Mouse (Mus musculus): ENCODE results near the gene Usp13. TPM values are rescaled to one million over a fixed set of nuclear protein-coding genes. Genes with fewer than 3 reads are reported as not detected.

Gene Usp13
- polyA plus RNA-seq, 1 experiment from 2014 or later: 12.1 TPM

GRCm38 (mm10) chr3:32886386-32886785, 69.0 kb downstream of the Usp13 start:
- Histone ChIP-seq H3K9ac (no peak overlapping the region), H3K9me3 (no peaks in the 10 kb centered on the region), H3K27me3 (no peaks in the 10 kb centered on the region), H3K4me1 (replicated peaks) (no peaks in the 10 kb centered on the region), H3K4me2 (no peak overlapping the region), H3K27ac (no peak overlapping the region), H3K4me3 (no peak overlapping the region), H3K36me3 (peaks cover 34% of the 10 kb centered on the region)
- no peak for ATAC-seq (ENCODE audit: low FRiP score)
- WGBS: 97% methylated on average over 8 of the region's 8 CpGs

GRCm38 (mm10) chr3:32888886-32889285, 71.5 kb downstream of the Usp13 start:
- H3K4me3 ChIP-seq: no peak overlapping the region
- H3K9me3 ChIP-seq: no peaks in the 10 kb centered on the region
- no peak overlapping the region for H3K4me2 ChIP-seq
- H3K9ac ChIP-seq: no peak overlapping the region
- peaks cover 20% of the 10 kb centered on the region for H3K36me3 ChIP-seq
- no peak overlapping the region for H3K27ac ChIP-seq
- ATAC-seq (ENCODE audit: low FRiP score): no peak
- 96% methylated on average over 5 of the region's 5 CpGs for WGBS
- no peaks in the 10 kb centered on the region for H3K27me3 ChIP-seq
- H3K4me1 ChIP-seq (replicated peaks): no peaks in the 10 kb centered on the region

GRCm38 (mm10) chr3:32890174-32890573, 72.8 kb downstream of the Usp13 start:
- no peaks in the 10 kb centered on the region for H3K4me1 ChIP-seq (replicated peaks)
- no peak for ATAC-seq (ENCODE audit: low FRiP score)
- H3K36me3 ChIP-seq: peaks cover 28% of the 10 kb centered on the region
- no peak overlapping the region for H3K4me3 ChIP-seq
- no peaks in the 10 kb centered on the region for H3K27me3 ChIP-seq
- H3K4me2 ChIP-seq: no peak overlapping the region
- H3K9ac ChIP-seq: no peak overlapping the region
- H3K27ac ChIP-seq: no peak overlapping the region
- WGBS: 96% methylated on average over 4 of the region's 4 CpGs
- H3K9me3 ChIP-seq: no peaks in the 10 kb centered on the region

- Histone ChIP-seq H3K9me3 (no peaks in the 10 kb centered on the region), H3K27ac (no peak overlapping the region), H3K9ac (no peak overlapping the region), H3K4me2 (no peak overlapping the region), H3K4me3 (no peak overlapping the region), H3K36me3 (peaks cover 9% of the 10 kb centered on the region), H3K27me3 (no peaks in the 10 kb centered on the region), H3K4me1 (replicated peaks) (no peaks in the 10 kb centered on the region; the same call in 1 of the 2 replicates)
- 61% methylated on average over 4 of the region's 4 CpGs for WGBS
- ATAC-seq (ENCODE audit: low FRiP score): no peak
Observed at GRCm38 (mm10) chr3:32903462-32903861, 86.1 kb downstream of the Usp13 start.

- Histone ChIP-seq H3K4me3 (no peak overlapping the region), H3K27me3 (no peaks in the 10 kb centered on the region), H3K9me3 (no peaks in the 10 kb centered on the region), H3K4me1 (replicated peaks) (no peaks in the 10 kb centered on the region; the same call in 1 of the 2 replicates), H3K36me3 (peaks cover 9% of the 10 kb centered on the region), H3K9ac (no peak overlapping the region), H3K27ac (no peak overlapping the region), H3K4me2 (no peak overlapping the region)
- no peak for ATAC-seq (ENCODE audit: low FRiP score)
- WGBS: 64% methylated on average over 1 of the region's 1 CpGs
Observed at GRCm38 (mm10) chr3:32904599-32904998, 87.3 kb downstream of the Usp13 start.

GRCm38 (mm10) chr3:32905850-32906779, 88.8 kb downstream of the Usp13 start:
- Histone ChIP-seq H3K4me1 (replicated peaks) (peaks cover under 1% of the 10 kb centered on the region; the same call in 1 of the 2 replicates), H3K9ac (no peak overlapping the region), H3K27ac (no peak overlapping the region), H3K36me3 (peaks cover 9% of the 10 kb centered on the region), H3K4me3 (no peak overlapping the region), H3K9me3 (no peaks in the 10 kb centered on the region), H3K27me3 (no peaks in the 10 kb centered on the region), H3K4me2 (no peak overlapping the region)
- 66% methylated on average over 8 of the region's 8 CpGs for WGBS
- ATAC-seq (ENCODE audit: low FRiP score): no peak; the same call in 1 of the 2 replicates

GRCm38 (mm10) chr3:32908400-32908799, 91.1 kb downstream of the Usp13 start:
- Histone ChIP-seq H3K27me3 (no peaks in the 10 kb centered on the region), H3K36me3 (no peaks in the 10 kb centered on the region)
- WGBS: 89% methylated on average over 3 of the region's 3 CpGs

GRCm38 (mm10) chr3:32910071-32910551, 92.8 kb downstream of the Usp13 start:
- peak; percentile 74; the same call in 1 of the 2 replicates for ATAC-seq (ENCODE audit: low FRiP score)
- no peak overlapping the region for H3K9ac ChIP-seq
- 69% methylated on average over 7 of the region's 7 CpGs for WGBS

More at GRCm38 (mm10) chr3:32908400-32908799, 91.1 kb downstream of the Usp13 start:
- Histone ChIP-seq H3K4me2 (no peak overlapping the region), H3K4me3 (no peak overlapping the region), H3K9ac (no peak overlapping the region), H3K4me1 (replicated peaks) (peaks cover 3% of the 10 kb centered on the region; the same call in 1 of the 2 replicates), H3K27ac (no peak overlapping the region), H3K9me3 (no peaks in the 10 kb centered on the region)
- no peak for ATAC-seq (ENCODE audit: low FRiP score)

GRCm38 (mm10) chr3:32924168-32924567, 106.8 kb downstream of the Usp13 start:
- Histone ChIP-seq H3K27ac (no peak overlapping the region), H3K4me1 (replicated peaks) (no peaks in the 10 kb centered on the region), H3K36me3 (peaks cover 71% of the 10 kb centered on the region), H3K9ac (no peak overlapping the region), H3K4me3 (no peak overlapping the region), H3K4me2 (no peak overlapping the region), H3K9me3 (peaks cover 10% of the 10 kb centered on the region; the same call in 1 of the 2 replicates), H3K27me3 (no peaks in the 10 kb centered on the region)
- 82% methylated on average over 6 of the region's 6 CpGs for WGBS
- peak; percentile 32; the same call in 1 of the 2 replicates for ATAC-seq (ENCODE audit: low FRiP score)

More at GRCm38 (mm10) chr3:32910071-32910551, 92.8 kb downstream of the Usp13 start:
- H3K36me3 ChIP-seq: peaks cover 14% of the 10 kb centered on the region
- H3K4me3 ChIP-seq: no peak overlapping the region
- no peak overlapping the region for H3K4me2 ChIP-seq
- H3K4me1 ChIP-seq (replicated peaks): peaks cover 3% of the 10 kb centered on the region; the same call in 1 of the 2 replicates
- no peak overlapping the region for H3K27ac ChIP-seq
- no peaks in the 10 kb centered on the region for H3K27me3 ChIP-seq
- no peaks in the 10 kb centered on the region for H3K9me3 ChIP-seq

- no peaks in the 10 kb centered on the region for H3K9me3 ChIP-seq
- ATAC-seq (ENCODE audit: low FRiP score): peak; percentile 34; the same call in 1 of the 2 replicates
- no peak overlapping the region for H3K9ac ChIP-seq
- H3K36me3 ChIP-seq: 0 out of 2 replicates have a peak, but pooled peaks cover 7% of the 10 kb centered on the region
- WGBS: 80% methylated on average over 8 of the region's 8 CpGs
- no peaks in the 10 kb centered on the region for H3K4me1 ChIP-seq (replicated peaks)
- H3K4me2 ChIP-seq: no peak overlapping the region
- H3K27ac ChIP-seq: no peak overlapping the region
- H3K27me3 ChIP-seq: no peaks in the 10 kb centered on the region
- H3K4me3 ChIP-seq: no peak overlapping the region
Observed at GRCm38 (mm10) chr3:32939802-32940501, 122.6 kb downstream of the Usp13 start.

GRCm38 (mm10) chr3:32947486-32947885, 130.1 kb downstream of the Usp13 start:
- 0 out of 2 replicates have a peak, but pooled peaks cover 4% of the 10 kb centered on the region for H3K4me1 ChIP-seq (replicated peaks)
- H3K36me3 ChIP-seq: no peaks in the 10 kb centered on the region
- H3K27ac ChIP-seq: no peak overlapping the region
- H3K4me3 ChIP-seq: no peak overlapping the region
- H3K4me2 ChIP-seq: no peak overlapping the region
- 87% methylated on average over 5 of the region's 5 CpGs for WGBS
- no peaks in the 10 kb centered on the region for H3K27me3 ChIP-seq
- H3K9ac ChIP-seq: no peak overlapping the region
- H3K9me3 ChIP-seq: no peaks in the 10 kb centered on the region
- ATAC-seq (ENCODE audit: low FRiP score): no peak

- Histone ChIP-seq H3K9ac (no peak overlapping the region), H3K4me3 (no peak overlapping the region), H3K27ac (no peak overlapping the region), H3K36me3 (no peaks in the 10 kb centered on the region), H3K9me3 (no peaks in the 10 kb centered on the region), H3K4me1 (replicated peaks) (0 out of 2 replicates have a peak, but pooled peaks cover 4% of the 10 kb centered on the region), H3K27me3 (no peaks in the 10 kb centered on the region), H3K4me2 (no peak overlapping the region)
- 18% methylated on average over 1 of the region's 1 CpGs for WGBS
- ATAC-seq (ENCODE audit: low FRiP score): no peak
Observed at GRCm38 (mm10) chr3:32951382-32951781, 134.0 kb downstream of the Usp13 start.

All from hindbrain, embryonic 13.5 days (tissue).